Comparison of ENCODE assay signal across 12 mouse cellular contexts in genomic region chr10:83003899-83004298, GRCm38 (mm10). TPM values are rescaled to one million over a fixed set of nuclear protein-coding genes. Genes with fewer than 3 reads are reported as not detected.
DNase-seq lines count a peak whose midpoint lies in the region; ATAC-seq and TF ChIP-seq lines count a peak whose summit lies in the region.
"Had no signal": no experiment of that assay in that cellular context is flagged by ENCODE, and none has a peak within 500 bp of the region (broad histone marks: within the 10 kb centered on the region; RNA-seq: fewer than 3 reads in every experiment).

No protein-coding gene starts in this region.

- H3K4me3 ChIP-seq in heart, embryonic 13.5 days: no peak overlapping the region
- H3K4me3 ChIP-seq in thymus, adult 2 months (ENCODE audit: control insufficient read depth, insufficient read depth, low read length): no peak overlapping the region
- no peak overlapping the region for H3K4me3 ChIP-seq in liver, embryonic 14.5 days (ENCODE audit: insufficient read depth in 1 of 2, low read depth in 2 of 2, low read length in 2 of 2)
- no peak overlapping the region for H3K4me3 ChIP-seq in midbrain, embryonic 15.5 days
- H3K4me3 ChIP-seq: forebrain, embryonic 12.5 days; midbrain, embryonic 13.5 days; neural tube, embryonic 12.5 days had no signal

- no peak for TF ChIP-seq POLR2A in thymus, adult 2 months (IDR thresholded peaks at IDR 0.05; ENCODE audit: control insufficient read depth, extremely low read depth, insufficient read depth, low read length, poor library complexity)

- no peak for DNase-seq in heart, adult 18-20 months
- peak; percentile 27 for DNase-seq in thymus, adult 2 months
- no peak for DNase-seq in thymus, postnatal 4 days
- DNase-seq in liver, embryonic 14.5 days (ENCODE audit: low read depth in 3 of 3, low spot score in 3 of 3): no peak
- peak; percentile 34 for DNase-seq in thymus, postnatal 14 days
- DNase-seq in kidney, postnatal 10 days: no peak
- DNase-seq: cerebellum, adult 9-11 months had no signal

- 48% methylated on average over 7 of the region's 7 CpGs for WGBS in heart, embryonic 13.5 days
- 33% methylated on average over 7 of the region's 7 CpGs for WGBS in thymus, adult 2 months
- WGBS in liver, embryonic 14.5 days (ENCODE audit: insufficient replicate concordance): 46% methylated on average over 7 of the region's 7 CpGs
- WGBS in midbrain, embryonic 15.5 days: 97% methylated on average over 7 of the region's 7 CpGs

- H3K27me3 ChIP-seq in heart, embryonic 13.5 days (replicated peaks): 0 out of 2 replicates have a peak, but pooled peaks cover 3% of the 10 kb centered on the region
- H3K27me3 ChIP-seq in thymus, adult 2 months (ENCODE audit: control insufficient read depth, insufficient read depth, low read length): no peaks in the 10 kb centered on the region
- H3K27me3 ChIP-seq in liver, embryonic 14.5 days (ENCODE audit: control insufficient read depth, insufficient read depth, low read length): no peaks in the 10 kb centered on the region
- no peaks in the 10 kb centered on the region for H3K27me3 ChIP-seq in midbrain, embryonic 15.5 days (replicated peaks)
- H3K27me3 ChIP-seq: forebrain, embryonic 12.5 days; midbrain, embryonic 13.5 days; neural tube, embryonic 12.5 days had no signal

- peaks cover 3% of the 10 kb centered on the region; the same call in 1 of the 2 replicates for H3K9me3 ChIP-seq in heart, embryonic 13.5 days
- H3K9me3 ChIP-seq in liver, embryonic 14.5 days (ENCODE audit: control insufficient read depth, low read length): no peaks in the 10 kb centered on the region
- no peaks in the 10 kb centered on the region for H3K9me3 ChIP-seq in midbrain, embryonic 15.5 days
- H3K9me3 ChIP-seq: forebrain, embryonic 12.5 days; midbrain, embryonic 13.5 days had no signal

- no peak for ATAC-seq in heart, embryonic 13.5 days (ENCODE audit: extremely low read depth, insufficient number of reproducible peaks, low FRiP score, low TSS enrichment)
- peak; percentile 7; the same call in 1 of the 2 replicates for ATAC-seq in liver, embryonic 14.5 days (ENCODE audit: insufficient read depth)
- ATAC-seq in midbrain, embryonic 15.5 days (replicated peaks): no peak
- ATAC-seq: midbrain, embryonic 13.5 days had no signal

- H3K36me3 ChIP-seq in heart, embryonic 13.5 days: peaks cover 9% of the 10 kb centered on the region; the same call in 1 of the 2 replicates
- no peaks in the 10 kb centered on the region for H3K36me3 ChIP-seq in thymus, adult 2 months (ENCODE audit: control insufficient read depth, insufficient read depth, low read length)
- no peaks in the 10 kb centered on the region for H3K36me3 ChIP-seq in liver, embryonic 14.5 days (replicated peaks; ENCODE audit: control insufficient read depth, insufficient read depth, low read depth)
- no peaks in the 10 kb centered on the region for H3K36me3 ChIP-seq in midbrain, embryonic 15.5 days (replicated peaks)

- peak overlapping the region; percentile 44 for H3K4me2 ChIP-seq in heart, embryonic 13.5 days
- no peak overlapping the region for H3K4me2 ChIP-seq in liver, embryonic 14.5 days (ENCODE audit: low read depth)
- no peak overlapping the region for H3K4me2 ChIP-seq in midbrain, embryonic 15.5 days
- H3K4me2 ChIP-seq: forebrain, embryonic 12.5 days; midbrain, embryonic 13.5 days; neural tube, embryonic 12.5 days had no signal

- peaks cover 59% of the 10 kb centered on the region for H3K4me1 ChIP-seq in heart, embryonic 13.5 days
- H3K4me1 ChIP-seq in thymus, adult 2 months (replicated peaks; ENCODE audit: control insufficient read depth, insufficient read depth, low read length): peaks cover 24% of the 10 kb centered on the region
- H3K4me1 ChIP-seq in liver, embryonic 14.5 days (replicated peaks; ENCODE audit: control insufficient read depth in 2 of 2, insufficient read depth in 2 of 2, low read length in 1 of 2): peaks cover 19 to 46% of the 10 kb centered on the region in 2 experiments
- no peaks in the 10 kb centered on the region for H3K4me1 ChIP-seq in midbrain, embryonic 15.5 days
- H3K4me1 ChIP-seq: neural tube, embryonic 12.5 days had no signal

- no peak for TF ChIP-seq CTCF in thymus, adult 2 months (IDR thresholded peaks at IDR 0.05; ENCODE audit: borderline replicate concordance, control insufficient read depth, extremely low read depth, insufficient read depth, low read length, poor library complexity)
- no peak for TF ChIP-seq CTCF in liver, embryonic 14.5 days (IDR thresholded peaks at IDR 0.05; ENCODE audit: low read depth)

- TF ChIP-seq EP300 in liver, embryonic 14.5 days (IDR thresholded peaks at IDR 0.05; ENCODE audit: low read depth): no peak

- no peak overlapping the region for H3K27ac ChIP-seq in heart, embryonic 13.5 days (replicated peaks)
- peak overlapping the region; percentile 41; the same call in 1 of the 2 replicates for H3K27ac ChIP-seq in thymus, adult 2 months (ENCODE audit: control insufficient read depth, insufficient read depth, low read length)
- peak overlapping the region; percentile 7; the same call in 1 of the 2 replicates for H3K27ac ChIP-seq in liver, embryonic 14.5 days
- no peak overlapping the region for H3K27ac ChIP-seq in midbrain, embryonic 15.5 days
- H3K27ac ChIP-seq: forebrain, embryonic 12.5 days; midbrain, embryonic 13.5 days; neural tube, embryonic 12.5 days had no signal

- no peak overlapping the region for H3K9ac ChIP-seq in heart, embryonic 13.5 days
- peak overlapping the region; percentile 20 for H3K9ac ChIP-seq in liver, embryonic 14.5 days (replicated peaks)
- no peak overlapping the region for H3K9ac ChIP-seq in midbrain, embryonic 15.5 days
- H3K9ac ChIP-seq: forebrain, embryonic 12.5 days; midbrain, embryonic 13.5 days; neural tube, embryonic 12.5 days had no signal

RNA-seq across cellular contexts. Expression of gene Chst11, which starts 18.6 kb away (rescaled TPM):
- 2.4 TPM in 2 replicates for polyA plus RNA-seq in heart, embryonic 13.5 days (2015; fragmentation: Nextera tagmentation; extraction: Ambion mirVana)
- 1 to 10 TPM; 2.5 to 3.2 TPM for total RNA-seq in heart, adult 18-20 months (2021)
- 15.5 and 19.4 TPM in 2 replicates for polyA plus RNA-seq in thymus, adult 2 months (2012; rRNA removed)
- polyA plus RNA-seq in liver, embryonic 14.5 days (2012; rRNA removed): 5.2 TPM in 2 replicates
- polyA plus RNA-seq in liver, embryonic 14.5 days (2014; fragmentation: Nextera tagmentation; extraction: Ambion mirVana): 1.8 and 2.0 TPM in 2 replicates
- polyA plus RNA-seq in midbrain, embryonic 15.5 days (2015; fragmentation: Nextera tagmentation; extraction: Ambion mirVana): 3.8 and 4.1 TPM in 2 replicates

Comparison
In these comparisons a context has a peak if more than half of its experiments do, and no peak if none do; other contexts are left out.
1. DNase-seq: peak in thymus, adult 2 months (single experiment) and thymus, postnatal 14 days (single experiment); none in heart, adult 18-20 months (0 of 2), thymus, postnatal 4 days (single experiment), liver, embryonic 14.5 days (0 of 3) and kidney, postnatal 10 days (single experiment).
2. H3K27ac ChIP-seq: peak in thymus, adult 2 months (single experiment) and liver, embryonic 14.5 days (single experiment); none in heart, embryonic 13.5 days (single experiment) and midbrain, embryonic 15.5 days (single experiment).